Mouse (Mus musculus) NIH3T3 (cell line): ENCODE data around the gene Pou2f1.
A peak's percentile ranks its signal among the peaks of the same experiment; 100 is the strongest.

ENCODE experiments used
- DNase-seq: peaks from one replicate; pipeline ENCODE4 v3.0.0-alpha.2; 2012; ENCODE audit warnings: low read depth

The Pou2f1 gene

DNA sequence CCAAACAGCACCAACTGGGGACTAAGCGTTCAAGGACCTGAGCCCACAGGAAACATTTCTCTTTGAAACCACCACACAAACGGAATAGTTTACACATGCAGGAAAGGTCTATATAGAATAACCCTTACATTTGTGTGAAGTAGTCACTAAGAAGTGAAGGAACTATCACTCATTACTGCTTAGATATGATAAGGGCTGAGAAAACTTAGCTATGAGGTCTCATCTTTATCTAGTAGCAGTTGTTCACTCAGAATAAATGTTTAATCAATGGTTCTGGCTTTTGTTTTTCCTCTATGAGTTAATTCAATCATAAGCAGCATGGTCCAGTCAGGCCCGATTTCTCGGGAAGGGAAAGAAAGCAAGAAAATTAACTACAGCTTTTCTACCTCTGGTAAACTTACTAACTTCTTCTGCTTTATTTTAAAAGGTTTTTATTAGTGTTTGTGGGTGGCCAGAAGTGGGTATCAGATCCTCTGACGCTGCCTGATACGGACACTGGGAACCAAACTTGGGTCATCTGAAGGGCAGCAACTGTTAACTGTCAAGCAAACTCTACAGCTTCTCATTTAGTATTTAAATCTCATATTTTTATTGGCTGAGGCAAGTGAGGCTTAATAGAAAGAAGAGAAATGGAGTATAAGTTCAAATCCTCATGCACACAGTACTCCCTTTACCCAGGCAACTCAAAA, 40.7 kb downstream of the Pou2f1 start:
- DNase-seq, result no peak

DNA sequence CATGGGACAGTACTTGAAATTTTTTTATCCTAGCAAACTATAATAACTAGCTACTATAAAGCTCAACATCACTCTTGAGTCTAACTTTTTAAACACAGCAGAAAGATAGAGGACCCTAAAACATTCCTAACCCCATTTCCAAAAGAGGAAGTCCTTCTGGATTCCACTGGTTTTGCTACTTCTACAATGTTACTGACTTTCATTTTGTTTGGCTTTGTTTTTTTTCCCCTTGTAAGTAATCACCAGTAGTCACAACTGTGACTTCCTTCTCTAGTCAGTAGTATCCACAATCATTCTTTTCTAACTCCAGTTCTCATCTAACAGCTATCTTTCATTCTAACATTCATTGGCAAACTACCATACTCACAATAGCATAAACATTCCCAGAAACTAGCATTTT, 44.3 kb downstream of the Pou2f1 start:
- no peak for DNase-seq

DNA sequence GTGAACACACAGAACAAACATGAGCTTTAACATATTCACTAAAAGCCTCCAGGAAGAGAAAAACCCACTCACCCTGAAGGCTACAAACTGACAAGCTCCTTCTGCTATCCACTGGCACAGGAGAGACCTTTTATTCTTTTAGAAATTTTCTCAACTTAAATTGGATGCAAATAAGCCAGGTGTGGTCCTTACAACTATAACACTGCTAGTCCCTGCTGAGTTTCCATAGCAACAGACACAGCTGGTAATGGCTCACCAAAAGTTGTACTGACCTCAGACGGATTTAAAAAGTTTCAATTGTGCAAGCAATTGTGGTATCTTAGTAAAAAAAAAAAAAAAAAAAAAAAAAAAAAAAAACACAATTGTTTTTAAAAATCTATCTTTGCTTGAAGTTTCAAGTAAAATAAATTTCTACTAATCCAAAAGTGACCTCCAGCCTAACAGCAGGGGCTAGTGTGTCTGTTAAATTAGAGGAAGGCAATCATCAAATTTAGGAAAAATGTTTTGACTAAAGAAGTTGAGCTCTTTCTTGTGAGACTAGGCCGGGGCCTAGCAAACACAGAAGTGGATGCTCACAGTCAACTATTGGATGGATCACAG, 54.2 kb downstream of the Pou2f1 start:
- no peak for DNase-seq

DNA sequence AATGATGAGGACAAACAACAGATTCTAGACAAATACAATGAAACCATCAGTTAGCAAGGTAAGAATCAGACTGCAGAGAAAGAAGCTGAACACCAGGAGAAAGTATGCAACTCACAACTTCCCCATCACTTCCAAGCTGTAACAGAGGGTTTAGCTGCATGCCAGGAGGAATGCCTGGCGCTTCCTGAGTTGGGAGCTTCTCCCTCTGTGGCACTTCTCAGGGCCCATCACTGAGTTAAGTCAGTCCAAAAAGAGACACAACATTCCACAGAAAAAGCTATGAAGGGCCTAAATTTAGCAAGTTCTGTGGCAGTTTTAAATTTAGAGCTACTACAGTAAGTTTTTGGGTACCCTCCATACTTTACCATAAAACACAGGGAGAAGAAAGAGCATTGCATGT, 59.2 kb downstream of the Pou2f1 start:
- peak; percentile 10 for DNase-seq

DNA sequence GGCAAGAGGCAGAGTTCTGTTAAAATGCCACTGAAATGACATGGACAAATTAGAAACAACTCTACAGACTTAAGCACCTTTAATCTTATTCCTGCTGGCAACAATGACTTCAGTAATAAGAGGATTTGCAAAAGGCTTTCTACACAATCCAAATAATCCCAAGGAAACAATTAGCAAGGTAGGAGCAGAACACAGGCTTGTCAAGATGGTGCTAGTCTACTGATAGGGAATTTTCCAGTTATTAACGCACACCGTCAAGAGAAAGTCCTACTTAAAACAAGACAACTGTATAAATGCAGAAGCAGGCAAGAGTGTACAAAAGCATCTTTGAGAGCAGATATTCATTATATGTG, 67.0 kb downstream of the Pou2f1 start:
- no peak for DNase-seq

DNA sequence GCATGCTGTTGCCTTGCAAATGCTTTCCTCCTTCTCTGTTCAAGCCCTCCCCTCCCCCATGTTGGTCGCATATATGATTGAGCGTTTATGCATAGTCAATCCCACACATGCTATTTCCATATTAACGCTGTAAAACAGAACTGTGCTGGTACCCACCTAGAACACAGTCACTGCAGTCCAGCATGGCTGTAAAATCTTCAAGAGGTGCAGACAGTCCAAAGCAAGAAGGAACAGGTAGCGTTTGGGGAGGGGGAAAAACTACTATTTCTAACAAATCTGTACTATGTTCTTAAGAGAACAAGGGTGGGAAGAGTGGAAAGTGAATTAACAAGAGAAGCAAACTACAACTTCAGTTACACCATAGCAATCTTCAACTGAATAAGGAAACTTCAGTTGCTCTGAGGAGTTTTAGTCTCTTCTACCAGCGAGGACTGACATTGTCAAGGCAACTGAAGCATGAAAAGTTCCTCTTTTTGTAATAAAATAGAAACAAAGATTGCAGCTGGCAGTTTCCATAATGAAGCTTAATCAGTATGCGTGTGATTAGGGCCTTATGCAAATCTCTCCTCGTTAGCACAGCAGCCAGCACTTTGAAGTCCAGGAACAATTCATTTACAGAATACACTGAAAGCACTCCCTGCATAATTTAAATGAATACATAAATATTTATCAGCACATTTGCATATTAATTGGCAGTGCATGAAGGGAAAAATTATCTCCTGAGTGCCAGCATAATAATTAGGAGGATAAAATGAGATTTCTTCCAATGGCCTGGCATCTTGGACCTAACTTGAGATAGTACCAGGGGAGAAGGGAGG, 67.6 kb downstream of the Pou2f1 start:
- DNase-seq, result no peak

DNA sequence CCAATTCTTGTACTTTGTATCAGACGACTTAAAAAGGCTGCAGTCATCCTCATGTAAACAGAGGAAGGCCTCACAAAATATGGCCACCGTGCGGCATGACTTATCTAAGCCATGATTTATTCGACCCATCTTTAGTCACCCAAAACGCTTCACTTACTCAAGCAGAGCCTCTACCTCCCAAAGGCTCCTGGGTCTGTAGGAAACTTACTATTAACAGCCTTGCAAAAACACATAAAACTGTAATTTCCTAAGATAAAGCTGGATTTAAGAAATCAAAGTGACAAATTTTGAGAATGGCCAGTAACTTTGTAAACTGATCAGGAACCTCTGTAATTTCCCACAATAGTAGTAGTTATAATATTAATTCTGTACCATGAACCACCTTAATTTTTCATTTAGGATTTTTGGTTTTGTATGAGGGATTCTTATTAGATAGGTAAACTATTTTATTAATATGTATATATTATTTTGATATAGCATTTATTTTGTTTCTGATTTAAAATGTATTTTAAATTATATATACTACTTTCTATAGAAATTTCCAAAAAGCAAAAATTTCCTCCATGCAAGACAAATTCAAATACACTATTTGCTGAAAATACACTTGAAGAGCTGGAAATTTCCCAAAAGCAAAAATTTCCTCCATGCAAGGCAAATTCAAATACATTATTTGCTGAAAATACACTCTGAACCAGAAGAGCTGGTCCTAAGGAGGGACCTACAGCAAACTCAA, 68.4 kb downstream of the Pou2f1 start:
- DNase-seq, result no peak

DNA sequence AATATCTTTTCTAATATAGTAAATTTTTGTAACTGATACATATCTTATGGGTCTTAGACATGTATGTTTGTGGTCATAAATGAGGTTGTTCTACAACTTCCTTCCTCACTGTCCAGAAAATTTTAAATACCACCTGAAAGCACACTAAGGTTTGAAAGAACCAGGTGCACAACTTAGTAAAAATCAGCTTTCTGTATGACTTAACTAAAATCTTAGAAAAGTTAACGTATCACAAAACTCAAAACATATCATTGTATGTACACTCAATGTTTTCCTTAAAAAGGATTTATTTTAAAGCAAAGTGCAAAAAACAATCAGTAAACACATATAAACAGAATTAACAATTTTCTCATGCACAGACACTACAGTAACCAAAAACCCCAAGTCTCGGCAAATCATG, 69.6 kb downstream of the Pou2f1 start:
- no peak for DNase-seq

DNA sequence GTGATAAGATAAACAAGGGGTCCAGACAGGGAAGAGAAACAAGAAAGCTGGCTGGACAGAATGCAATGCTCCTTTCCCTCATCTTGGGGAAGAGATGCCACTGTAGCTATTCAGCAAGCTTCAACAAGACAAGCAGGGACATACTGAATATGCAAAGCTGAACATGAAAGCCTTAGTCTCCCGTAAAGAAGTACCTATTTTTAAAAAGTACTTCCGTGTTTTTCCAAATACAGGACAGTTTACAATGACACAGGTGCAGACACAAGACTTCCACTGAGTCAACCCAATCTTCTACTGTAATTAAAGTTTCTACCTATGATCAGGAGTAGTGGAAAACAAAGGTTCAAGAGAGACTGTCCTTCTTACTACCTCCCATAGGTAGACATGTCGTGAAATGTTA, 72.0 kb downstream of the Pou2f1 start:
- no peak for DNase-seq

DNA sequence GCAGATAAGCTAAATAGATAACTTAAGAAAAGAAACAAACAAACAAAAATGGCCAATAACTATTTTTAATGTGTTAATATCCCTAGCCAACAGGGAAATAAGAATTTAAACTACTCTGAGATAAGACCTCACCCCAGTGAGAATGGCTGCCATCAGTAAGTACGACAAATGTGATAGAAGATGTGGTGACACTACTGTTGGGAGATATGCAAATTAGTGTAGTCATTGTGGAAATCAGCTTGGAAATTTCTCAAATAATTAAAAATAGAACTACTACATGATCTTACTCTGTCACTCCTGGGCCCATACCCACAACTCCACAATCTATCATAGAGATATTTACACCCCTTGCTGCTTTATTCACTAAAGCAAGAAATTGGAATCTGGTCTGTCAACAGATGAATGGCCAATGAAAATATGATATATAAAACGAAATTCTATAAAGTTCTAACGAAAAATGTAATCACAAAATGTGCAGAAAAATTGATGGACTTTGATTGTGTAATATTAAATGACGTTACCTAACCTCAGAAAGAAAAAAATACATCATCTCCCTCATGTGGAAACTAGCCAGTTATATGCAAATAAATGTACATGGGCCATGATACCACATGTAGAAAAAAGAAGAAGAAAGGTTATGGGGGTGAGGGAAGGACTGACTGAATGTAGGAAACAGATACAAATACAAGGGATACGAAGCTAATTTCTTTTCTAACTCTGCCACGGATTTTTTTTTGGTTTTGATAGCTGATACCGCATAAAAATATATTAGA, 74.8 kb downstream of the Pou2f1 start:
- DNase-seq, result no peak

DNA sequence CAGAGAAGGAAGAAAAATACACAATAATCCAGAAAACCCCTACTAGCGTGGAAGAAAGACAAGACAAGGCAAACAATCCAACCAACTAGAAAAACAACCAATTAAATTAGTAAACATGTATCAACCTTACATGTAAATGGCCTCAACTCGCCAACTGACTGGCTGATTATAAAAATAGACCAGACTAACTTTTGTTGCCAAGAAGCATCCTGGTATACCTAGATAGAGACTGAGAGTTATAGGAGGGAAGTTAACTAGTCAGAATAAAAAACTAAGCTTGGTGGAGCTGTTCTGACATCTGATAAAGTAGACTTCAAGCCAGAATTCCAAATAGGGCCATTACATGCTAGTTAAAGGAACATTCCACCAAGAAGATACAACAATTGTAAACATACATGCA, 77.3 kb downstream of the Pou2f1 start:
- DNase-seq, result no peak

DNA sequence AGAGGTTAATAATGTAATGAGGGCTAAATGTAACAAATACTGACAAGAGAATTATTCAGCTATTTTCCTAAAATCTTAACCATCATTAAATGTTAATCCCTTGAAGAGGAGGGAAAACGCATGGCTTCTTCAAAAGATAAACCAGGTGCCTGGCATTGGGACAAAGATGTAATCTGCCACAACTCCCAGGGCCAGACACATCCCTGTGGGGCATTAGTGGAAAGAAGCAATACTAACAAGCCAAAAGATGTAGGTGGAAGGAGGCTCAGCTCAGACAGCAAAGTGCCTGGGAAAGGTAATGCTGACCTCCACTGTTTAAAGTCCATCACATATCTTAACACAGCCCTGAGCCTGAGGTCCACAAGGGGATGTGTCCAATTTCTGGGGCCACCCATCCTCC, 80.0 kb downstream of the Pou2f1 start:
- no peak for DNase-seq

DNA sequence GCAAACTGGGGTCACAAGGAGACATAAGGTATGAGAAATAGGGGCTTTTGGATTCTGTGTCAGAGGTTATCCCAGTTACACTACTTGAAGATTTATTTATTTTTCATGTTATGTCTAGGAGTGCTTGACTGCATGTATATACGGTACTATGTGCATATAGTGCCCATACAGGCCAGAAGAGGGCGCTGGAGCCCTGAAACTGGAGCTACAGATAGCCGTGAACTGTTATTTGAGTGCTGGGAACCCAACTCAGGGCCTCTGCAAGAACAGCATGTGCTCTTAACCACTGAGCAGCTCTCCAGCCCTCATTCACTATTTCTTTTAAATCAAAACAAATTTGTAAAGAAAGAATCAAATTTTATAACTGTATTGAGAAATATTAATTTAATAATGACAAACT, 81.5 kb downstream of the Pou2f1 start:
- peak; percentile 5 for DNase-seq

DNA sequence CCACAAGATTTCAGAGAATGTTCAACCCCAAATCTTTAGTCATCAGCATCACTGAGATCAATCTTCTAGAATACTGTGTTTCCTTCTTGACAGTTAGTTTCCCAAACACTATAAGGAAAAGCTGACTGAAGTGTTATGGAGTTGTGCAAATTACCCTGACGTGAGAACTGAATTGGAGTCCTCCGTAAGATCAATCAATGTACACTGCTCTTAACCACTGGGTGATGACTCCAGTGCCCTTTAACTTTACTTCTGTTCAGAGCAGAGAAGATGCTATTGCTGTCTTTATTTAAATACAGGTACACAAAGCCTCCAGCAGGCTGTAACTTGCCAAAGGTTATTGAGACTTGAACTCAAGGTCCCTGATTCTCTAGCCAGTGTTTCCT, 88.1 kb downstream of the Pou2f1 start:
- no peak for DNase-seq

DNA sequence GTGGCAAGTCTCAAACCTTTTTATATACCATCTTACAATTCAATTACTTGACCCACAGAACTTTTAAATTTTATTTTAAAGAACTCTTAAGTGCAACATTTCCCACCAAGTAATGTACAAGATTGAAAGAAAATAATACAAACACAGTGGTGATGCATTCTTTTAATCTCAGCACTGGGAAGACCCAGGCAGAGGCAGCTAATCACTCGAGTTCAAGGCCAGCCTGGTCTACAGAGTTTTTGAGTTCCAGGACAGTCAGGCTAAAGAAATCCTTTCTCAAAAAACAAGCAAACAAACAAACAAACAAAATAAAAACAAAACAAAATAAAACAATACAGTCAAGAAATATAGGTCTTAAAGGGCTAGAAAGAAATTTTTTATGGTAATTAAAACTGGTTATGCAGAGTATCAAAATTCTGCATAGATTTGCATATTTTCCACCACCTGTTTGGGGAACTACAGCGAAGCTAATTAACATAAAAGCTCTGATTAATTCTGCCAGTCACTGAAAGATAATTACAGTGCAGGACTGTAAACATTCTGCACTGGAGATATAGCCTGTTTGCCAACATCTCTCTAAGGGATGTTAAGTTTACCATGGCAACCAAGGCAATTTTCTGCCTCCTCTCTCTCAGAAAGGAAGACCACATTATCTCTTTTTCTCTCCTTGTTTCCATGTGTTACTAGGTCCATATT, 88.6 kb downstream of the Pou2f1 start:
- DNase-seq, result no peak

DNA sequence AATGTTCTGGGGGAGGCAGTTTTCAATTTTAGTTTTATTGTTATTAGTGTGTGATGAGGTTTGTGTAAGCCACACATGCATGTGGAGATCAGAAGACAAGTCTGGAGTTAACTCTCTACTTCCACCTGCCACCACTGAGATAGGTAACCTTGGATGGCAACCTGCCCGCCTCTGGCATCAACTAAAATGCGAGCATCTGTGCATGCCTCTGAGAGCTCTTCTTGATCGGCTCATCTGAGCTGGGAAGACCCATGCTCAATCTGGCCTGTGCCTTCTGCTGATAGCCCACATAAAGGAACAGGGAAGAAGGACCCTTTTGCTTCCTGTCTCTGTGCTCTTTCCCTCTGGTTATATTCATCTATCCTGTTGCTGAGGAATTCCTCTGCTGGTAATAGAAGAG, 93.0 kb downstream of the Pou2f1 start:
- no peak for DNase-seq

DNA sequence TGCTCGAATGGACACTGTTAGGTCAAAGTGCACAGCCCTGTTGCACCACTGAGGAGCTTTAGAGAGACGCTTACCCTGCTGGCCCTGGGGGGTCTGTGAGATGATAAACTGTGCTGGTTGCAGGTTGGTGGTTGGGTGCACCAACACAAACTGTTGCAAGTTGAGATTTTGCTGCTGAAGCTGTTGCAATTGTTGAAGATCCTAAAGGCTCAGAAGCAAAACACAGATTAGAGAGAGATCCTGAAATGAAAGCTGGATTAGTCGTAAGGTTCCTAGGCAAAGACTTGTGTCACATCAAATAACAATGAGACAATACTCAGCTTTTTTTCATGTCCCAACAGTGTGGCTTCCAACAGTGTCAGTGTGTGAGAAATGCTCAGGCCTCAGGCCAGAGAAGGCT, 93.7 kb downstream of the Pou2f1 start:
- DNase-seq, result no peak

DNA sequence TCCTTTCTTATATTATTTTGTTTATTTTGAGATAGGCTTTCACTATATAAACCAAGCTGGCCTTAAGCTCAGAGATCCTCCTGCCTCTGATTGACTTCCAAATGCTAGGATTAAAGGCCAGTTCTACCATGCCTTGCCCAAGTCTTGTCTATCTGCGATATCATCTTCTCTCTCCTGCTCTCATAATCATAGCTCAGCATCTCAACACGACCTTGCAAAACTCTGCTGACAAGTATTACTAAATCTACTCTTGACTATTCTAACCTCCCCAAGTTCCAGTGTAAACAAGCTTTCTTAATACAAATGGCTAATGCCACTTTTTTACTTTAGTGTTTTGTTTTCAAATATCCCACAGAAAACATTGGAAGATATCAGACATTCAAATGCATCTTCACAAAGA, 94.3 kb downstream of the Pou2f1 start:
- DNase-seq, result no peak

DNA sequence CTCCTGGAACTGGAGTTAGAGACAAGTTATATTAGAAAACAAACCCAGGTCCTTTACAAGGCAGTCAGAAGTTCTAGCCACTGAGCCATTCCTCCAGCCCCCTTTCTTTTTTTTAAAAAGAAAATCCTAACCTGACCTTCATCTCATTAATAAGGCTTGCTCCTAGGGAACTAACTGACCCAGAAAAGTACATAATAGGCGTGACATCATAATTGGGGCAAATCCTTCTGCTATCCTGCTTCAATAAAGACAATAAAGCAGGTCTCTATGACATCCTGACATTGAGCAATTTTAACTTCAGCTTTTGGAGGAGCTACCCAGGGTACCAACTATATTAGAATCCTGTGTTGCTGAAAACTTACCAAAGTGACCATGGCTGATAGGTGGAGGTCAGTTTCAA, 98.9 kb downstream of the Pou2f1 start:
- no peak for DNase-seq

DNA sequence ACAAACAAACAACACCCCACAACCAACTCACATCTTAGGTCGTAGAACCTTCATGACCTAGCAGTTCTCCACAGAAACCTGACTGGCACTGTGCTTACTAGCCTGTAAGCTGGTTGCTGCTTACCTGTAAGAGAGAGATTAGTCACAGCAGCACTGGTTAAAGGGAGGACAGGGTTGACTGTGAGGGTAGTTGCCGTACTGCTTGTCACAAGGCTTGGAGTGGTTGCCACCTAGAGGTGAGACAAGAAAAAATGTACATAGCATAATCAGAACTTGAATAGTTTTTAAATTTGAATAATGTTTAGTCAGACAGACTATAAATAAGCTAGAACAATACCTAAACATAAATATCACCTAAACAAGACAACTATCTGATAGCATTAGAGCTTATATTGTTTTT, 110.8 kb downstream of the Pou2f1 start:
- DNase-seq, result peak; percentile 57

DNA sequence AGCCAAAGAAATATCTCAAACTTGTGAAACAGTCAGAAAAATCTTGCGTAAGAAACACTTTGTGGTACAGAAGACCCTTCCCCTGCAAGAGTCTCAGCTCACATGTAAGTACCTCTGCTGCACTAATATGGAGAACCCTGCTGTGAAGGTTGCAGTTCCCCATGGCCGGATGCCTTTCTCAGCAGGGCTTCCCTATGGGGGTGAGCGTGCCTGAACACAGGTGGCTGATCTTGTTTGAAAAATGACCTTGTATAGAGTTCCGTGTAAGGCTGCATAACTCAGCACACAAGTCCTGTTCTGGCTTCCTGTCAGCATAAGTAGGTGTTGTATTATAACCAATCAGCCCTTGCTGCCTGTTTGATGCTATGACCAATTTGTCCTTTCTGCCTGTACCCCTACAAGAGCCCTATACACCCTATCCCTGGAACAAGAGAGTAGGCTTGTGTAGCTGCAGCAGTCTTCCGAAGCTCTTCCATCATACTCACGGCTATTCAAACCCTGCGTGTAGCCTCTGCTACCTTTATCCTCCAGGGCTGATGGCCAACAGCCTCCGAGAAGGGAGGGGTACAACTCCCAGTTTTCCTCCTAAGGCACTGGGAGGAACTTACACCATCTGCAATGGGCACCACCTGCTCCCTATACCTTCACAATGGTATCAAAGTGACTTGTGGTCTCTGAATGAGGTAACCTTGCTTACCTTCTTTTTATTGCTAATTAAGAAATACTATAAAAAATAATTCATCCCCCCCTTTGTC, 120.2 kb downstream of the Pou2f1 start:
- DNase-seq, result no peak
